Mouse (Mus musculus): Measurements from ENCODE around the gene Efcab11. TPM values are rescaled to one million over a fixed set of nuclear protein-coding genes. Genes with fewer than 3 reads are reported as not detected.

Efcab11 gene
- total and polyA plus RNA-seq, 3 experiments = 2.5 to 3.5 TPM; not detected in 1

DNA sequence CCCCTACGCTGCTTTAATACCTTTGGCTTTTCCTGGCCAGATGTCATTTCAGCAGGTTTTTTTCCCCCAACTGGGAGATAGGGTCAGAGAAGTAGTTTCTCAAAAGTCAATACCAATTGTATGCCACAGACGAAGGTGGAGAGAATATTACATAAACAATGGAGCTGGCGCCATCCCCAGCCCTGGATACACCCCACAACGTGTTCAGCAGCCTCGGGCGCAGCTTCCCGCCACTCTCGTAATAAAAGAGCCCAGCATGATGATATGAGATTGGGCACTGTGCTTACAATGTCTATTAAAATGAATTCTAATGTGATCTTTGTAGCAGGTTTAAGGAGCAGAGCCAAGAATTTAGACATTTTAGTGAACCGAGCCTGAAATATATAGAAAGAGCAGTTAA is 28.2 kb downstream of the Efcab11 start:
- no peak overlapping the region for H3K27ac ChIP-seq (ENCODE audit: control insufficient read depth, low read depth, low read length)
- H3K4me1 ChIP-seq (ENCODE audit: control insufficient read depth in 1 of 2, insufficient read depth in 2 of 2, low read length in 2 of 2) = peaks cover 0 to 6% of the 10 kb centered on the region in 2 experiments; a peak in 1 of 4 replicates
- no peak for DNase-seq (ENCODE audit: low read depth, low spot score)
- no peak overlapping the region for H3K9ac ChIP-seq (ENCODE audit: control insufficient read depth, low read depth, low read length, poor library complexity, severe bottlenecking)
- H3K27me3 ChIP-seq (ENCODE audit: control insufficient read depth in 1 of 2, insufficient read depth in 2 of 2, low read length in 2 of 2) = no peaks in the 10 kb centered on the region
- TF ChIP-seq MAZ (IDR thresholded peaks at IDR 0.05; ENCODE audit: low read depth, low read length) (no peak), GABPA (IDR thresholded peaks at IDR 0.05; ENCODE audit: low read depth, low read length) (no peak), TAL1 (IDR thresholded peaks at IDR 0.05; ENCODE audit: low read length) (no peak), UBTF (IDR thresholded peaks at IDR 0.05; ENCODE audit: borderline replicate concordance, insufficient read depth, low read depth, low read length) (no peak), POLR2A (IDR thresholded peaks at IDR 0.05; ENCODE audit: control insufficient read depth in 1 of 2, insufficient read depth in 1 of 2, low read depth in 1 of 2, low read length in 2 of 2, poor library complexity in 1 of 2) (no peak)
- no peaks in the 10 kb centered on the region for H3K9me3 ChIP-seq (replicated peaks; ENCODE audit: insufficient read depth, low read length)
- no peaks in the 10 kb centered on the region for H3K79me2 ChIP-seq (ENCODE audit: control insufficient read depth, insufficient read depth, low read length, poor library complexity)
- H3K4me3 ChIP-seq (ENCODE audit: control insufficient read depth in 1 of 2, insufficient read depth in 1 of 2, low read depth in 2 of 2, low read length in 2 of 2) = no peak overlapping the region
- peaks cover 0 to 2% of the 10 kb centered on the region in 2 experiments; a peak in 1 of 4 replicates for H3K36me3 ChIP-seq (ENCODE audit: control insufficient read depth in 1 of 2, insufficient read depth in 2 of 2, low read length in 2 of 2)

DNA sequence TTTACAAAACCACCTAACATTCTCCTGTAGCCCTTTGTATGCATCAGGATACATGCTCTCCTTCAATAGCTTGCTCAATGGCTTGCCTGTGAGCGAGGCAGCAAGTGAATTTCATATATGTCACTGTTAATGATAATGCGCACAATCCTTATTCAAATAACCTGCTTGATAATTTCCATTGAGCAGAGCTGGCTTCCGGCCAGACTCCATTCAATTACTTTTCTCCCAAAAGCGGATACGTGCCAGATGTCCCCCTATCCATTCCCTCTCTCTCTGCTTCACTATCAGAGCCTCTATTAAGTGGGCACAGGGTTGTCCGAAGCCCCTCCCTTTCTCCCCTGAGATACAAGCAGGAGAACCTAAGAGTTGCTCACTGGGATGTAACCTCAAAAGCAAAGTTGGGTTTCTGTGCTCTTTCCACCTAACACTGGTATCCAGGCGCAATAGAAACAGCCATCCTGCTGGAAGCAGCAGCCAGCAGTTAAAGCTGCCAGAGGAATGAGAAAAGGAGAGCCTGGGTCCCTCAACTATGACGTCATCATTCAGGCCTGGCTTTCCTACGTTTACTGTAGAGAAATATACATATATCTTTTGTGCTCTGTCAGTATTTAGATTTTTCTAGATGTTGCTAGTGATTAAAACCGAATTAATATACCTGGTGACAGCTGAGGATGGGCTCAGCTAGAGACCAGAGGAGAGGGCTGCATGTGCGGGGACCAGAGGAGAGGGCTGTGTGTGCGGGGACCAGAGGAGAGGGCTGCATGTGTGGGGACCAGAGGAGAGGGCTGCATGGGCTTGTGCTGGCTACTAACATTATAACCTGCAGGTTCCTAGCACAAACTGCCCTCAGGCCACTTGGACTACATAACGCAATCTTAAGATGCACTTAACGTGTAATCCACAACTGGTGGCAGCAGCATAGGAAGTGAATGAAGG is 30.6 kb downstream of the Efcab11 start:
- no peak overlapping the region for H3K27ac ChIP-seq (ENCODE audit: control insufficient read depth, low read depth, low read length)
- H3K4me3 ChIP-seq (ENCODE audit: control insufficient read depth in 1 of 2, insufficient read depth in 1 of 2, low read depth in 2 of 2, low read length in 2 of 2) = no peak overlapping the region
- no peaks in the 10 kb centered on the region; a peak in 1 of 4 replicates for H3K36me3 ChIP-seq (ENCODE audit: control insufficient read depth in 1 of 2, insufficient read depth in 2 of 2, low read length in 2 of 2)
- TF ChIP-seq ZC3H11A (IDR thresholded peaks at IDR 0.05; ENCODE audit: low read depth, low read length) (no peak), EP300 (IDR thresholded peaks at IDR 0.05; ENCODE audit: low read depth in 1 of 2, low read length in 2 of 2) (no peak), NRF1 (IDR thresholded peaks at IDR 0.05; ENCODE audit: insufficient read depth, low read depth, low read length, poor library complexity, severe bottlenecking) (no peak), CHD1 (IDR thresholded peaks at IDR 0.05; ENCODE audit: low read depth, low read length) (no peak), CTCF (IDR thresholded peaks at IDR 0.05 in 2 of 3, conservative IDR thresholded peaks at IDR 0.05 in 1 of 3; ENCODE audit: control insufficient read depth in 1 of 3, insufficient read depth in 1 of 3, low read depth in 2 of 3, low read length in 3 of 3, poor library complexity in 1 of 3, severe bottlenecking in 1 of 3) (no peak), RAD21 (IDR thresholded peaks at IDR 0.05; ENCODE audit: low read depth, low read length) (no peak), TBP (IDR thresholded peaks at IDR 0.05; ENCODE audit: low read depth, low read length) (no peak)
- H3K27me3 ChIP-seq (ENCODE audit: control insufficient read depth in 1 of 2, insufficient read depth in 2 of 2, low read length in 2 of 2) = no peaks in the 10 kb centered on the region
- H3K79me2 ChIP-seq (ENCODE audit: control insufficient read depth, insufficient read depth, low read length, poor library complexity) = no peaks in the 10 kb centered on the region
- peaks cover 2 to 3% of the 10 kb centered on the region in 2 experiments; a peak in 1 of 4 replicates for H3K4me1 ChIP-seq (ENCODE audit: control insufficient read depth in 1 of 2, insufficient read depth in 2 of 2, low read length in 2 of 2)
- no peak overlapping the region for H3K9ac ChIP-seq (ENCODE audit: control insufficient read depth, low read depth, low read length, poor library complexity, severe bottlenecking)
- no peak for DNase-seq (ENCODE audit: low read depth, low spot score)
- H3K9me3 ChIP-seq (replicated peaks; ENCODE audit: insufficient read depth, low read length) = no peaks in the 10 kb centered on the region

DNA sequence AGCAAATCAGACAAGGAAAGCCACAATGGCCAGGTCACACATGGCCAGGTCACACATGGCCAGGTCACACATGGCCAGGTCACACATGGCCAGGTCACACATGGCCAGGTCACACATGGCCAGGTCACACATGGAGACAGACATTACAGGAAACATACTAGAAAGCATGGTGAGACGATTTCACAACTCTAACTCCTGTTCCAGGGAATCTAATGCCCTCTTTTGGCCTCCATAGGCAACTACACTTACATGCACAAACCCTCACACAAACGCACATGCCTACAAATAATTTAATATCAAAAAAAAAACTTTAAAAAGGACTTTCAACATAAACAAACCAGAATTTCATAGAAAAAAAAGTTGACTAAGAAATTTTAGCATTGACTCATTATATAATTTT is 34.2 kb downstream of the Efcab11 start:
- Histone ChIP-seq H3K27ac (ENCODE audit: control insufficient read depth, low read depth, low read length) (no peak overlapping the region), H3K9ac (ENCODE audit: control insufficient read depth, low read depth, low read length, poor library complexity, severe bottlenecking) (no peak overlapping the region), H3K9me3 (replicated peaks; ENCODE audit: insufficient read depth, low read length) (no peaks in the 10 kb centered on the region), H3K4me3 (ENCODE audit: control insufficient read depth in 1 of 2, insufficient read depth in 1 of 2, low read depth in 2 of 2, low read length in 2 of 2) (no peak overlapping the region), H3K79me2 (ENCODE audit: control insufficient read depth, insufficient read depth, low read length, poor library complexity) (no peaks in the 10 kb centered on the region), H3K36me3 (ENCODE audit: control insufficient read depth in 1 of 2, insufficient read depth in 2 of 2, low read length in 2 of 2) (no peaks in the 10 kb centered on the region; a peak in 1 of 4 replicates), H3K27me3 (ENCODE audit: control insufficient read depth in 1 of 2, insufficient read depth in 2 of 2, low read length in 2 of 2) (no peaks in the 10 kb centered on the region), H3K4me1 (ENCODE audit: control insufficient read depth in 1 of 2, insufficient read depth in 2 of 2, low read length in 2 of 2) (peaks cover 2 to 3% of the 10 kb centered on the region in 2 experiments; a peak in 1 of 4 replicates)
- peak; percentile 53 for DNase-seq (ENCODE audit: low read depth, low spot score)
- TF ChIP-seq CTCF (IDR thresholded peaks at IDR 0.05 in 2 of 3, conservative IDR thresholded peaks at IDR 0.05 in 1 of 3; ENCODE audit: control insufficient read depth in 1 of 3, insufficient read depth in 1 of 3, low read depth in 2 of 3, low read length in 3 of 3, poor library complexity in 1 of 3, severe bottlenecking in 1 of 3) (peak; percentile 9 to 53 (median 33); a peak in 4 of 6 replicates), HCFC1 (IDR thresholded peaks at IDR 0.05; ENCODE audit: low read depth, low read length) (no peak), ZKSCAN1 (IDR thresholded peaks at IDR 0.05; ENCODE audit: low read depth, low read length) (no peak), ZC3H11A (IDR thresholded peaks at IDR 0.05; ENCODE audit: low read depth, low read length) (peak; percentile 41; the same call in 1 of the 2 replicates), NELFE (IDR thresholded peaks at IDR 0.05; ENCODE audit: low read depth, low read length) (no peak), SMC3 (IDR thresholded peaks at IDR 0.05; ENCODE audit: low read depth, low read length) (peak; percentile 48), GATA1 (IDR thresholded peaks at IDR 0.05; ENCODE audit: low read depth, low read length) (no peak), JUND (IDR thresholded peaks at IDR 0.05; ENCODE audit: low read depth, low read length) (no peak), GABPA (IDR thresholded peaks at IDR 0.05; ENCODE audit: low read depth, low read length) (no peak), UBTF (IDR thresholded peaks at IDR 0.05; ENCODE audit: borderline replicate concordance, insufficient read depth, low read depth, low read length) (no peak), RCOR1 (IDR thresholded peaks at IDR 0.05; ENCODE audit: low read depth, low read length) (no peak), RAD21 (IDR thresholded peaks at IDR 0.05; ENCODE audit: low read depth, low read length) (peak; percentile 61), ZMIZ1 (IDR thresholded peaks at IDR 0.05; ENCODE audit: low read depth, low read length) (no peak), USF2 (IDR thresholded peaks at IDR 0.05; ENCODE audit: borderline replicate concordance in 1 of 2, insufficient read depth in 1 of 2, low read depth in 1 of 2, low read length in 2 of 2) (no peak), ETS1 (IDR thresholded peaks at IDR 0.05; ENCODE audit: low read depth, low read length) (no peak)
